Mouse (Mus musculus): ENCODE data around the gene Clstn2. TPM values are rescaled to one million over a fixed set of nuclear protein-coding genes. Genes with fewer than 3 reads are reported as not detected.

Clstn2 gene
- total and polyA plus RNA-seq, 3 experiments = not detected

- Histone ChIP-seq H3K36me3 (replicated peaks in 1 of 2; ENCODE audit: control insufficient read depth in 1 of 2, insufficient read depth in 1 of 2, low read length in 1 of 2) (no peaks in the 10 kb centered on the region), H3K9ac (ENCODE audit: insufficient read depth, low read depth) (no peak overlapping the region), H3K79me2 (replicated peaks; ENCODE audit: control insufficient read depth, extremely low read depth, insufficient read depth, poor library complexity, severe bottlenecking) (no peaks in the 10 kb centered on the region), H3K4me1 (ENCODE audit: control insufficient read depth in 1 of 2, insufficient read depth in 2 of 2) (no peaks in the 10 kb centered on the region), H3K27ac (ENCODE audit: insufficient read depth, low read depth) (no peak overlapping the region), H3K4me3 (replicated peaks in 1 of 3; ENCODE audit: low read depth in 2 of 3, low read length in 2 of 3, poor library complexity in 1 of 3) (no peak overlapping the region), H3K9me3 (replicated peaks; ENCODE audit: low read length) (peaks cover 87% of the 10 kb centered on the region), H3K4me2 (ENCODE audit: insufficient read depth, low read depth, poor library complexity, severe bottlenecking) (no peak overlapping the region), H3K27me3 (replicated peaks) (no peaks in the 10 kb centered on the region)
- no peak for DNase-seq (ENCODE audit: extremely low read depth)
- no peak for TF ChIP-seq USF1 (IDR thresholded peaks at IDR 0.05; ENCODE audit: low read depth, low read length)
- no peak for TF ChIP-seq MAX (IDR thresholded peaks at IDR 0.05; ENCODE audit: low read length)
- TF ChIP-seq CHD1 (IDR thresholded peaks at IDR 0.05; ENCODE audit: low read depth, low read length) = no peak
- no peak for TF ChIP-seq UBTF (IDR thresholded peaks at IDR 0.05; ENCODE audit: low read depth, low read length)
- TF ChIP-seq NRF1 (IDR thresholded peaks at IDR 0.05; ENCODE audit: low read depth, low read length) = no peak
- TF ChIP-seq ZKSCAN1 (IDR thresholded peaks at IDR 0.05; ENCODE audit: borderline replicate concordance, low read depth, low read length) = no peak
- no peak for TF ChIP-seq KAT2A (IDR thresholded peaks at IDR 0.05; ENCODE audit: insufficient replicate concordance, low read length)
- TF ChIP-seq IRF4 (IDR thresholded peaks at IDR 0.05; ENCODE audit: low read depth, low read length) = no peak
- TF ChIP-seq RCOR1 (conservative IDR thresholded peaks at IDR 0.05; ENCODE audit: low read depth, low read length) = no peak
- no peak for TF ChIP-seq POLR2A (IDR thresholded peaks at IDR 0.05; ENCODE audit: low read depth, low read length)
- TF ChIP-seq POLR2AphosphoS2 (IDR thresholded peaks at IDR 0.05; ENCODE audit: low read depth, low read length) = no peak
- no peak for TF ChIP-seq EP300 (IDR thresholded peaks at IDR 0.05; ENCODE audit: low read length)
- no peak for TF ChIP-seq GABPA (IDR thresholded peaks at IDR 0.05; ENCODE audit: insufficient replicate concordance, low read depth, low read length)
- TF ChIP-seq ZC3H11A (IDR thresholded peaks at IDR 0.05; ENCODE audit: low read depth, low read length) = no peak
- TF ChIP-seq JUN (IDR thresholded peaks at IDR 0.05; ENCODE audit: insufficient read depth, low read depth, low read length) = no peak
- TF ChIP-seq ETS1 (conservative IDR thresholded peaks at IDR 0.05; ENCODE audit: low read depth, low read length) = no peak
- no peak for TF ChIP-seq RAD21 (IDR thresholded peaks at IDR 0.05; ENCODE audit: low read depth, low read length)
- no peak for TF ChIP-seq ELF1 (IDR thresholded peaks at IDR 0.05; ENCODE audit: low read depth, low read length)
- TF ChIP-seq ZNF384 (IDR thresholded peaks at IDR 0.05; ENCODE audit: low read depth, low read length) = no peak
- TF ChIP-seq MAFK (IDR thresholded peaks at IDR 0.05; ENCODE audit: insufficient replicate concordance, low read length) = no peak
- dilution Hi-C loops (cut with MboI; ENCODE audit: extremely low pct_ligation_motif_present, extremely low pct_unique_long_range_greater_than_20kb, low sequenced_read_pairs) (no loop called here), in situ Hi-C loops (cut with MboI; ENCODE audit: low pct_ligation_motif_present, low pct_unique_long_range_greater_than_20kb, low sequenced_read_pairs) (no loop called here)
Observed at GRCm38 (mm10) chr9:97563121-97563520, 469.9 kb downstream of the Clstn2 start.

DNA sequence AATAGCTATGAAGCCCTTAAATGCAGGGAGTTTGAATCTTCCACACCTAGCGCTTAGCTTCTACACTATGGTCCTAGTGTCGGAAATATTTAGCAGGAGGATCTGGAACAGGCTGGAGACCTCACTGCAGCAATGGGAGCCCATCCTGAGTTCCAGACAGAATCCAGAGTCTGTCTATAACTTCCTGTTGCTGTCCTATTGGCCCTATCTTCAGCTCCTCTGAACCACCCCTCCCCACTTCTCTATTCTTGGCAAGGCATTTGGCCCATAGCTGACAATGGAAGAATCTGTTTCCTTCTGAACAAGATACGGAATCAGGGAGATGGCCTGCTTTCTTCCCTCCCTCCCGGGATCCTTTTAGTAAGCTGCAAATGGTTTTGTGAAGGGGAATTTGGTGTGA, 488.6 kb downstream of the Clstn2 start:
- H3K79me2 ChIP-seq (replicated peaks; ENCODE audit: control insufficient read depth, extremely low read depth, insufficient read depth, poor library complexity, severe bottlenecking) = no peaks in the 10 kb centered on the region
- in situ Hi-C loops (cut with MboI; ENCODE audit: low pct_ligation_motif_present, low pct_unique_long_range_greater_than_20kb, low sequenced_read_pairs) (no loop called here), dilution Hi-C loops (cut with MboI; ENCODE audit: extremely low pct_ligation_motif_present, extremely low pct_unique_long_range_greater_than_20kb, low sequenced_read_pairs) (no loop called here)
- no peaks in the 10 kb centered on the region for H3K27me3 ChIP-seq (replicated peaks)
- H3K9me3 ChIP-seq (replicated peaks; ENCODE audit: low read length) = peaks cover 90% of the 10 kb centered on the region
- no peak overlapping the region for H3K27ac ChIP-seq (ENCODE audit: insufficient read depth, low read depth)
- H3K4me3 ChIP-seq (replicated peaks in 1 of 3; ENCODE audit: low read depth in 2 of 3, low read length in 2 of 3, poor library complexity in 1 of 3) = no peak overlapping the region
- H3K9ac ChIP-seq (ENCODE audit: insufficient read depth, low read depth) = no peak overlapping the region
- no peaks in the 10 kb centered on the region for H3K36me3 ChIP-seq (replicated peaks in 1 of 2; ENCODE audit: control insufficient read depth in 1 of 2, insufficient read depth in 1 of 2, low read length in 1 of 2)
- no peak for TF ChIP-seq CHD2 (IDR thresholded peaks at IDR 0.05; ENCODE audit: low read length)
- TF ChIP-seq TBP (conservative IDR thresholded peaks at IDR 0.05; ENCODE audit: low read depth, low read length) = no peak
- TF ChIP-seq NRF1 (IDR thresholded peaks at IDR 0.05; ENCODE audit: low read depth, low read length) = no peak
- no peak for TF ChIP-seq ZC3H11A (IDR thresholded peaks at IDR 0.05; ENCODE audit: low read depth, low read length)
- no peak for TF ChIP-seq USF2 (conservative IDR thresholded peaks at IDR 0.05; ENCODE audit: low read depth, low read length)
- no peak for TF ChIP-seq HCFC1 (IDR thresholded peaks at IDR 0.05; ENCODE audit: low read depth, low read length)
- no peak for TF ChIP-seq TCF12 (IDR thresholded peaks at IDR 0.05; ENCODE audit: low read depth, low read length)
- no peak for TF ChIP-seq SIN3A (IDR thresholded peaks at IDR 0.05; ENCODE audit: low read length)
- TF ChIP-seq MAZ (IDR thresholded peaks at IDR 0.05; ENCODE audit: low read depth, low read length) = no peak
- TF ChIP-seq MXI1 (IDR thresholded peaks at IDR 0.05; ENCODE audit: low read depth, low read length) = no peak
- TF ChIP-seq ELF1 (IDR thresholded peaks at IDR 0.05; ENCODE audit: low read depth, low read length) = no peak
- no peak for TF ChIP-seq RCOR1 (conservative IDR thresholded peaks at IDR 0.05; ENCODE audit: low read depth, low read length)
- TF ChIP-seq SMC3 (IDR thresholded peaks at IDR 0.05; ENCODE audit: low read depth, low read length) = no peak
- TF ChIP-seq POLR2AphosphoS2 (IDR thresholded peaks at IDR 0.05; ENCODE audit: low read depth, low read length) = no peak
- TF ChIP-seq ZMIZ1 (IDR thresholded peaks at IDR 0.05; ENCODE audit: low read depth, low read length) = no peak
- no peak for TF ChIP-seq MAX (IDR thresholded peaks at IDR 0.05; ENCODE audit: low read length)
- no peak for DNase-seq (ENCODE audit: extremely low read depth)
- no peak overlapping the region for H3K4me2 ChIP-seq (ENCODE audit: insufficient read depth, low read depth, poor library complexity, severe bottlenecking)
- no peaks in the 10 kb centered on the region for H3K4me1 ChIP-seq (ENCODE audit: control insufficient read depth in 1 of 2, insufficient read depth in 2 of 2)

Measured in CH12.LX (cell line).